Mouse (Mus musculus) midbrain, embryonic 14.5 days (tissue): ENCODE measurements at regions not wholly inside any gene's neighbourhood (a gene's known extent, or its start where the extent isn't known, plus 50 kb on each side); places are given as distances from the start of the nearest gene placed in this dataset.

Experiments
- ATAC-seq: fragments of 200-750 bp; cut with Nextera tagmentation; 2 replicates; pipeline ENCODE4 v1.8.0; 2017; ENCODE audit warnings: moderate number of reproducible peaks, moderate library complexity; ENCODE audit not compliant: low FRiP score, low TSS enrichment
- DNase-seq: peaks from one replicate; pipeline ENCODE4 v3.0.0-alpha.2; 2015
- H3K27ac ChIP-seq: fragments of 300-500 bp; sonication (generic); replicated peaks from 2 replicates; pipeline ENCODE4 v1.5.1; 2014; ENCODE audit warnings: mild to moderate bottlenecking, low read depth, low read length, moderate library complexity
- H3K27me3 ChIP-seq: fragments of 300-500 bp; sonication (generic); 2 replicates; pipeline ENCODE4 v1.6.1; 2014; ENCODE audit warnings: low read length, control low read depth, mixed read lengths; ENCODE audit not compliant: control insufficient read depth, insufficient read depth
- H3K36me3 ChIP-seq: fragments of 300-500 bp; sonication (generic); 2 replicates; pipeline ENCODE4 v1.6.1; 2014; ENCODE audit warnings: low read length, control low read depth; ENCODE audit not compliant: control insufficient read depth, insufficient read depth
- H3K4me1 ChIP-seq: fragments of 300-500 bp; sonication (generic); 2 replicates; pipeline ENCODE4 v1.6.1; 2014; ENCODE audit warnings: mild to moderate bottlenecking, antibody characterized with exemption, low read length, control low read depth; ENCODE audit not compliant: control insufficient read depth, insufficient read depth
- H3K4me2 ChIP-seq: fragments of 300-500 bp; sonication (generic); 2 replicates; pipeline ENCODE4 v1.6.1; 2014; ENCODE audit warnings: mild to moderate bottlenecking, low read length, moderate library complexity
- H3K4me3 ChIP-seq: fragments of 300-500 bp; sonication (generic); replicated peaks from 2 replicates; pipeline ENCODE4 v1.5.1; 2014; ENCODE audit warnings: low read depth, low read length
- H3K9ac ChIP-seq: fragments of 300-500 bp; sonication (generic); replicated peaks from 2 replicates; pipeline ENCODE4 v1.6.1; 2014; ENCODE audit warnings: mild to moderate bottlenecking, low read length, moderate library complexity
- H3K9me3 ChIP-seq: fragments of 300-500 bp; sonication (generic); 2 replicates; pipeline ENCODE4 v1.6.1; 2016; ENCODE audit warnings: low read length, control low read depth, mixed read lengths; ENCODE audit not compliant: control insufficient read depth
- WGBS: fragments of 180-500 bp; shearing (Covaris S2); extraction: QIAGEN DNeasy Blood & Tissue Kit; methylation state at CpG from one replicate; pipeline ENCODE4 v1.1.7; 2014; 5-methylcytosine and 5-hydroxymethylcytosine counted together

DNA sequence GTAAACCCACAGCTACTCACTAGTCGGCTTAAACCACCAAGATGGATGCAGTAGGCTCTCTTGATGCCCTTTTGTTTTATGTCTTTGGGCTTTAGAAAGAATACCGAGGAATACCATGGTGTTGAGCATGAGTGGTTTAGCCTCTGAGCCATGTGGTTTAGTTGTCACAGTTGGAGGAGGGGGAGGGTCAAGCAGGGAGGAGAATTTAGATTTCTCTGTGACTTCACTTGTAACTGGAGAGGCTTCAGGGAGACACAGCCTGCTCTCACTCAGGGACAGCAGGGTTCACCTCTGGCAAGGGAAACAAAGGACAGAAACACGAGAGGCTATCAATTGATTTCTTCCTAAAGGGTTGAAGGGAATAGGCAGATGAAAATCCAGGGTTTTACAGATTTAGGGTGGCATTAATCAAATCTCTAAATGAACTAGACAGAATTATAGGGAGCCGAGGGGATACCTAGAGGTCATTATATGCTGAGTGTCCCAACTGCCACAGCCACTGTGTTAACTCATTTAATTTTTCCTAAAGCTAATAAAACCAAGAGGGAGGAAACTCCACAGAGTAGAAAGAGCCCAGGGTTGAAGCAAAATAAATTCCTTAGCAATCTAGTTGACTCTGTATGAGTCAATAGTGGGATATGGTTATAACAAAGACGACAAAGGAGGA lies 2113.7 kb upstream of the 5930422O12Rik start:
- Histone ChIP-seq H3K4me1 (0 out of 2 replicates have a peak, but pooled peaks cover 3% of the 10 kb centered on the region), H3K9ac (no peak overlapping the region), H3K4me3 (no peak overlapping the region), H3K36me3 (no peaks in the 10 kb centered on the region), H3K9me3 (no peaks in the 10 kb centered on the region), H3K27me3 (no peaks in the 10 kb centered on the region), H3K27ac (no peak overlapping the region), H3K4me2 (no peak overlapping the region)
- 25% methylated on average over 5 of the region's 5 CpGs for WGBS
- peak; percentile 4 for DNase-seq
- no peak for ATAC-seq

DNA sequence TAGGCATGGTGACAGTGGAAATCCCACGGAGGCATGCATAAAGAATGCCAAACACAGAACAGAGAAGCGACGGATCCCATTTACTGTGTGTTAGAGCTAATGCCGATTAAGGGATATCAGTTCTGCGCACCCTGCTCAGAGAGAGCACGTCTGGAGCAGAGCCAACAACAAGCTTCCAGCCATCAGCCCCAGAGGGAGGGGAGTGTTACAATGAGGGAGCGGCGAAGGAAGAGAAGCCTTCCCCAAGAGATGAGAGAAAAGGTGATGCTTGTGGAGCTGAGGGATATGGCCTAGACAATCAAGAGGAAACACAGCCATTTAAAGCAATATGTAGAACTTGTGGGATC lies 2113.2 kb upstream of the 5930422O12Rik start:
- Histone ChIP-seq H3K36me3 (no peaks in the 10 kb centered on the region), H3K9me3 (no peaks in the 10 kb centered on the region), H3K4me2 (no peak overlapping the region), H3K4me1 (0 out of 2 replicates have a peak, but pooled peaks cover 3% of the 10 kb centered on the region), H3K27me3 (no peaks in the 10 kb centered on the region), H3K4me3 (no peak overlapping the region), H3K27ac (no peak overlapping the region), H3K9ac (no peak overlapping the region)
- 19% methylated on average over 8 of the region's 8 CpGs for WGBS
- ATAC-seq (peak; percentile 53; the same call in 1 of the 2 replicates), DNase-seq (peak; percentile 69)

DNA sequence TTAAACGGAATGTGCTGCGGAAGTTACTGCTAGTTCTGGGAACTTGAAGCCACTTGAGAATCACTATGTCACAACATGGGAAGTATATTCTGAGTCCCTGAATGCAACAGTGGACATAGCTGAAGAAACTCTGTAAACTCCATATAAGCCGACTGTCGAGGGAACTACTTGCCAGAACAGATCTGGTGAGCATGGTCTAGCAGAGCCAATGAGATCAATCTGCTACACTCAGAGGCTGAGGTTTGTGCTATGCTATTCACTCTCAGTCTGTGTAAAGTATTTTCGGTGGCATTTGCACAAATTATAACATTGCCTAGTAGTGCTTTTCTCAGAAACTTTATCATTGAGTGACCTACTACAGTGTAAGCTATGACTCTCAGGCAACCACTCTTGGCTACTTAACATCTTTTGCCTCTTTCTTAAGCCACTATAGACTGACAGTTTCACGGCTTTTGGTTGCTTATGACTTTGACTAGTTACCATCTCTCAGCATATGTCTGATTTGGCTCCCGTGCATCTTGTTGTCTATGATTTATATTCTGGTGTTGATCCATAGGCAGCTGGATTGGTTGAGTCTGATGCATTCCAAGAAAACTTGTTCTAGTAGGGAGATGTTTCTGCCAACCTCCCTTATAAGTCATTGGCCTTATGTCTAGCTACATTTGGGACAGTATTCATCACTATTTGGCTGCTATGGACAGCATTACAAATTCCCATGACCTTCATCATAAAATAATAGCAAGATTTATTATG lies 2094.8 kb upstream of the 5930422O12Rik start:
- Histone ChIP-seq H3K9ac (no peak overlapping the region), H3K4me1 (no peaks in the 10 kb centered on the region), H3K4me2 (no peak overlapping the region), H3K9me3 (no peaks in the 10 kb centered on the region), H3K27ac (no peak overlapping the region), H3K4me3 (no peak overlapping the region), H3K36me3 (no peaks in the 10 kb centered on the region), H3K27me3 (no peaks in the 10 kb centered on the region)
- no peak for DNase-seq
- WGBS = 94% methylated on average over 7 of the region's 7 CpGs
- ATAC-seq = no peak

DNA sequence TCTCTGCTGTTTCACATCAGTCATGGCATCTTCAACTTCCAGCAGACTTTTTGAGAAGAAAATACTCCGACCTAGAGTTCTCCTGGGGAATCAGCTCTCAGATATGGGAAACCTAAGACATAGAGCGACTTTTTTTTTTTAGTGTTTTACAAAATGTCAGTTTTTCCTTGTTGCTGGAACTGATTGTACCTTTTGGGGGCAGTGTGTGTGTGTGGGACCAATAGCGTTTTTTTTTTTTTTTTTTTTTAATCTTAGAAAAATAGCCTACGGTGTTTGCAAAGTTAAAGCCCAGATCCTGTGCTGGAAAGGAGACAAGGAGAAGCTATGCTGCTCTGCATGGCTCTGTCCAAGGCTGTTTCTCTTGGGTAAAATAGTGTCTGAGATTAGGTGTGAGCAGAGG lies 2080.0 kb upstream of the 5930422O12Rik start:
- 81% methylated on average over 4 of the region's 4 CpGs for WGBS
- no peak for DNase-seq
- Histone ChIP-seq H3K4me1 (no peaks in the 10 kb centered on the region), H3K4me2 (no peak overlapping the region), H3K9ac (no peak overlapping the region), H3K27me3 (no peaks in the 10 kb centered on the region), H3K27ac (no peak overlapping the region), H3K9me3 (no peaks in the 10 kb centered on the region), H3K36me3 (no peaks in the 10 kb centered on the region), H3K4me3 (no peak overlapping the region)
- no peak for ATAC-seq

DNA sequence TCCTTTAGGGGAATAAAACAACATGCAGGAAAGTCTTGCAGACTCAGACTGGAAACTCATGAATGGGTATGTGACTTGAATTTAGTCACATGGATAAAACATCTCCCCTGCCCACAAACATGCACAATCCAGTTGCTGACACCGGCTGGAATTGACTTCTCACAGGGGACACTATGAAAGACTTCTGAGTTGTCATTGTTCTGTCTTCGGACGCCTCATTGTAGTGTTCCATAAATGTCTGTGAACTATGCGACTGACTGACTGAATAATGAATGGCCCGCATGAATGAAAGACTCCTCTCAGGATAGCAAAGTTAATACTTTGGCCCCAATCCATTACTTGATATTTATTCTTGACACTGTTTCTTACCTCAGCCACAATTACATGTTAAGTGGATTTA lies 2058.9 kb upstream of the 5930422O12Rik start:
- Histone ChIP-seq H3K9me3 (no peaks in the 10 kb centered on the region), H3K27me3 (no peaks in the 10 kb centered on the region), H3K4me1 (no peaks in the 10 kb centered on the region), H3K4me2 (no peak overlapping the region), H3K36me3 (no peaks in the 10 kb centered on the region), H3K4me3 (no peak overlapping the region), H3K9ac (no peak overlapping the region), H3K27ac (no peak overlapping the region)
- ATAC-seq = no peak
- DNase-seq = peak; percentile 16
- whole genome bisulfite sequencing = 6% methylated on average over 5 of the region's 5 CpGs

DNA sequence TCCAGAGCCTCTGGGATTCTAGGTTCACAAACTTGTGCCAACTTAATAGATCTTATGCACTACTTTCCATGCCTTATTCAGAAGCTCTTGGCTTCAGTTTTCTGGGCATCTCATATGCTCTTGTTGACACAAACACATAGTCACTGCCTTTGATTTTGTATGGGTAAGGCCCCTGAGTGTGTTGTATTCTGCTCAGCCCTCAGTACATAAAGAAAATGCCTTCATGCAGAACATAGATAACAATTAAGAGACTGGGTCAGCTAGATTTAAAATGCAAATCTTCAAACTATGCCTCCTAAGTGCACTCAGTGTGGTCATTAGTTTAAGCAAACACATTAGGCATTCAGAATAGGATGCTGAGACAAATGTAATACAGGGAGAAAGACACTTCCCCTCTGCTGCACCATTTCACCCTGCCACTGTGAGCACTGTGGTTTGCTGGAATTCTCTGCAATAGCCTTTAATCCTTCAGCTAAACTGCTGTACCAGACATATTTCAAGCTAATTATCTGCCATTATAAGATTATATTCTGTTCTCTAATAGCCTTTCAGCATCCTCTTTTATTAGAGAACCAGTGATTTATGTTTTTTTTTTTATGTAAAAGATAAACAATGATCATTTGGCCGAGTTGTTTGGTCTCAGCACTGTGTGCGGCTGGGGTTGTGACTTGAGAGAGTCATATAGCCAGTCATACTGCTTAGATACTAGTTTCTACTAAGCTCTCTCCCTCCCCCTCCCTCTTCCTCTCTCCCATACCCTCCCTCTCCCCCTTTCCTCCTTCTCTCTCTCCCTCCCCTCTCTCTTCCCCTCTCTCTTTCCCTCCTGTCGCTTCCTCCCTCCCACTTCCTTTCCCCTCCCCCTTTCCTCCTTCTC lies 2058.1 kb upstream of the 5930422O12Rik start:
- Histone ChIP-seq H3K9me3 (no peaks in the 10 kb centered on the region), H3K27me3 (no peaks in the 10 kb centered on the region), H3K4me1 (no peaks in the 10 kb centered on the region), H3K27ac (no peak overlapping the region), H3K4me3 (no peak overlapping the region), H3K36me3 (no peaks in the 10 kb centered on the region), H3K4me2 (no peak overlapping the region), H3K9ac (no peak overlapping the region)
- ATAC-seq (no peak; the same call in 1 of the 2 replicates), DNase-seq (peak; percentile 36)
- WGBS = 42% methylated on average over 3 of the region's 3 CpGs

DNA sequence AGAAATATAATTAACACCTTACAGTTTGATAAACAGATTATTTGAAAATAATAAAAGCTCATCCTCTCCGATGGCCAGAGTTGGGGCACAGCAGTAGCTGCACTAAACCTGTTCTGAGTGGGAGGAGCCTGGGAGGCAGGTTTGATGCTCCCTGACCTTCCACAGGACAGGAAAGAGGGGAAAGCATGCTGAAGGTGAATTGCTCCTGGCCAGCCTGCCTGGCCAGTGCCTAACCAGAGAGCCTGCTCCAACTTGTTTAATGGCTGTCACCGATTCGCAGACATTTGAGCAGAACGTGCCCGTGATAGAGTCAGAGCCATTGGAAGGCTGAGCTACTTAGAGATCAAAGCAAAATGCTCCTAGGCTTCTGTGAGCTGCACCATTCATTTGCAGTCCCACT lies 2056.9 kb upstream of the 5930422O12Rik start:
- DNase-seq (no peak), ATAC-seq (no peak)
- no peaks in the 10 kb centered on the region for H3K27me3 ChIP-seq
- no peak overlapping the region for H3K9ac ChIP-seq
- no peaks in the 10 kb centered on the region for H3K36me3 ChIP-seq
- H3K27ac ChIP-seq = no peak overlapping the region
- H3K4me1 ChIP-seq = no peaks in the 10 kb centered on the region
- WGBS = 41% methylated on average over 5 of the region's 5 CpGs
- no peak overlapping the region for H3K4me3 ChIP-seq
- H3K4me2 ChIP-seq = no peak overlapping the region
- H3K9me3 ChIP-seq = no peaks in the 10 kb centered on the region

DNA sequence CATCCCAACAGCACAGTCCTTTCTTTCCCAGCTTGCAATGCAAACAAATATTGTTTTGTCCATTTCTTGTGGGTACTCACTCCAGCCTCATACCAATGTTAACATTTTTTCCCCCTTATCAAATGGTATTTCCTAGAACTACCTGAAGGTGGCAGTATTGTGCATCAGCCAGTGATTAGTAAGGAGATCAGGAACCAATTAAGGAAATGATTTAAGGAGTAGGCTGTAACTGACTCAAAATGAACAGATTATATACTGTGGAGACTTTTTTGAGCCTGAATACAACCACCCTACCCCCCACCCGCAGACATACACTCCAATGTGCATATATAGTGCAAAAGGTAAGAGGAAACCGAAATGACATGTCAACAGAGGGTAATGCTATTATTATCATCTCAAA lies 2056.1 kb upstream of the 5930422O12Rik start:
- 76% methylated on average over 2 of the region's 2 CpGs for WGBS
- no peaks in the 10 kb centered on the region for H3K27me3 ChIP-seq
- no peaks in the 10 kb centered on the region for H3K36me3 ChIP-seq
- H3K4me3 ChIP-seq = no peak overlapping the region
- H3K27ac ChIP-seq = no peak overlapping the region
- DNase-seq = peak; percentile 56
- H3K9me3 ChIP-seq = no peaks in the 10 kb centered on the region
- ATAC-seq = no peak
- no peaks in the 10 kb centered on the region for H3K4me1 ChIP-seq
- no peak overlapping the region for H3K4me2 ChIP-seq
- H3K9ac ChIP-seq = no peak overlapping the region
